Mouse (Mus musculus): ENCODE measurements around the gene Smim27. TPM values are rescaled to one million over a fixed set of nuclear protein-coding genes. Genes with fewer than 3 reads are reported as not detected.
"Not testable (repeated sequence)": the region's sequence is repeated elsewhere in the genome, so short reads cannot be mapped to it uniquely, and the experiment has no call there.

Gene Smim27
- total RNA-seq, 1 experiment from 2014 or later, result 7.9 TPM

GRCm38 (mm10) chr4:40253766-40254165 lies 15.6 kb upstream of the Smim27 start:
- ATAC-seq (replicated peaks; ENCODE audit: low read depth, poor library complexity, severe bottlenecking), result no peak

- ATAC-seq (replicated peaks; ENCODE audit: low read depth, poor library complexity, severe bottlenecking), result no peak
Observed at GRCm38 (mm10) chr4:40254385-40255103, 14.8 kb upstream of the Smim27 start.

GRCm38 (mm10) chr4:40264321-40264720 lies 5.1 kb upstream of the Smim27 start:
- ATAC-seq (replicated peaks; ENCODE audit: low read depth, poor library complexity, severe bottlenecking), result no peak

- no peak for ATAC-seq (replicated peaks; ENCODE audit: low read depth, poor library complexity, severe bottlenecking)
Observed at GRCm38 (mm10) chr4:40267681-40268080, 1.7 kb upstream of the Smim27 start.

- ATAC-seq (replicated peaks; ENCODE audit: low read depth, poor library complexity, severe bottlenecking), result peak; percentile 56
Observed at GRCm38 (mm10) chr4:40268204-40268813, 1.1 kb upstream of the Smim27 start.

- peak; percentile 1 for ATAC-seq (replicated peaks; ENCODE audit: low read depth, poor library complexity, severe bottlenecking)
Observed at GRCm38 (mm10) chr4:40268835-40269234, 544 bp upstream of the Smim27 start.

- no peak; the same call in 1 of the 2 replicates for ATAC-seq (replicated peaks; ENCODE audit: low read depth, poor library complexity, severe bottlenecking)
Observed at GRCm38 (mm10) chr4:40278880-40279275, 9.5 kb downstream of the Smim27 start.

GRCm38 (mm10) chr4:40279276-40279900 lies 10.0 kb downstream of the Smim27 start, which contains the start of gene Ndufb6:
Ndufb6 (minus strand) TSS chr4:40279421.
- peak; percentile 98 for ATAC-seq (replicated peaks; ENCODE audit: low read depth, poor library complexity, severe bottlenecking)

- ATAC-seq (replicated peaks; ENCODE audit: low read depth, poor library complexity, severe bottlenecking), result peak; percentile 74; the same call in 1 of the 2 replicates
Observed at GRCm38 (mm10) chr4:40285582-40285981, 16.2 kb downstream of the Smim27 start.

- peak; percentile 98 for ATAC-seq (replicated peaks; ENCODE audit: low read depth, poor library complexity, severe bottlenecking)
Observed at GRCm38 (mm10) chr4:40287415-40287814, 18.0 kb downstream of the Smim27 start.

GRCm38 (mm10) chr4:40289046-40289445 lies 19.7 kb downstream of the Smim27 start:
- no peak for ATAC-seq (replicated peaks; ENCODE audit: low read depth, poor library complexity, severe bottlenecking)

- ATAC-seq (replicated peaks; ENCODE audit: low read depth, poor library complexity, severe bottlenecking), result not testable (repeated sequence)
Observed at GRCm38 (mm10) chr4:40291511-40291910, 22.1 kb downstream of the Smim27 start.

GRCm38 (mm10) chr4:40299169-40299568 lies 29.8 kb downstream of the Smim27 start:
- ATAC-seq (replicated peaks; ENCODE audit: low read depth, poor library complexity, severe bottlenecking), result peak; percentile 62

- peak; percentile 89 for ATAC-seq (replicated peaks; ENCODE audit: low read depth, poor library complexity, severe bottlenecking)
Observed at GRCm38 (mm10) chr4:40301076-40301789, 31.9 kb downstream of the Smim27 start.

GRCm38 (mm10) chr4:40302445-40303125 lies 33.2 kb downstream of the Smim27 start:
- no peak for ATAC-seq (replicated peaks; ENCODE audit: low read depth, poor library complexity, severe bottlenecking)

- peak; percentile 48 for ATAC-seq (replicated peaks; ENCODE audit: low read depth, poor library complexity, severe bottlenecking)
Observed at GRCm38 (mm10) chr4:40309682-40310081, 40.3 kb downstream of the Smim27 start.

GRCm38 (mm10) chr4:40310796-40311383 lies 41.5 kb downstream of the Smim27 start:
- ATAC-seq (replicated peaks; ENCODE audit: low read depth, poor library complexity, severe bottlenecking), result no peak

- no peak for ATAC-seq (replicated peaks; ENCODE audit: low read depth, poor library complexity, severe bottlenecking)
Observed at GRCm38 (mm10) chr4:40312213-40312612, 42.8 kb downstream of the Smim27 start.

GRCm38 (mm10) chr4:40313026-40313425 lies 43.6 kb downstream of the Smim27 start:
- ATAC-seq (replicated peaks; ENCODE audit: low read depth, poor library complexity, severe bottlenecking), result peak; percentile 67
